Mouse (Mus musculus) CH12.LX (cell line): ENCODE measurements around the gene Amotl2. TPM values are rescaled to one million over a fixed set of nuclear protein-coding genes. Genes with fewer than 3 reads are reported as not detected.

ENCODE experiments used
- DNase-seq: peaks from one replicate; pipeline ENCODE4 v3.0.0-alpha.2; 2013; ENCODE audit errors: extremely low read depth
- H3K27ac ChIP-seq: 2 replicates; pipeline ENCODE4 v1.5.1; 2012; ENCODE audit warnings: low read depth, mild to moderate bottlenecking, control low read depth, moderate library complexity; ENCODE audit not compliant: insufficient read depth
- H3K27me3 ChIP-seq: replicated peaks from 2 replicates; pipeline ENCODE3; 2012; ENCODE audit warnings: inconsistent platforms
- H3K36me3 ChIP-seq, 2 experiments: replicated peaks in 1 of 2; 2 replicates each; pipeline versions ENCODE3 to v1.6.1; 2012; ENCODE audit warnings: inconsistent platforms in 1 of 2, low read length in 1 of 2, mild to moderate bottlenecking in 1 of 2, mixed read lengths in 1 of 2, moderate library complexity in 1 of 2; ENCODE audit not compliant: control insufficient read depth in 1 of 2, insufficient read depth in 1 of 2
- H3K4me1 ChIP-seq, 2 experiments: 2 replicates each; pipeline ENCODE4 v1.6.1; 2012; ENCODE audit warnings: inconsistent platforms in 1 of 2, moderate library complexity in 1 of 2; ENCODE audit not compliant: insufficient read depth in 2 of 2, control insufficient read depth in 1 of 2
- H3K4me2 ChIP-seq: 2 replicates; pipeline ENCODE4 v1.6.1; 2012; ENCODE audit warnings: low read depth, mild to moderate bottlenecking, control low read depth; ENCODE audit not compliant: poor library complexity, insufficient read depth, severe bottlenecking
- H3K4me3 ChIP-seq, 3 experiments: fragments of 150-350 bp in 1 of 3; sonication (generic) in 1 of 3; replicated peaks in 1 of 3; 2 replicates each; pipeline versions ENCODE3 to v1.5.1; 2011 to 2012; ENCODE audit warnings: low read depth in 2 of 3, low read length in 2 of 3, mild to moderate bottlenecking in 2 of 3, moderate library complexity in 2 of 3, control low read depth in 1 of 3, improper control_type of control experiment in 1 of 3, inconsistent platforms in 1 of 3, mixed read lengths in 1 of 3; ENCODE audit not compliant: poor library complexity in 1 of 3
- H3K79me2 ChIP-seq: replicated peaks from 2 replicates; pipeline ENCODE4 v1.6.1; 2012; ENCODE audit warnings: mild to moderate bottlenecking, moderate library complexity; ENCODE audit not compliant: control insufficient read depth, poor library complexity, insufficient read depth, severe bottlenecking; ENCODE audit errors: extremely low read depth
- H3K9ac ChIP-seq: 2 replicates; pipeline ENCODE4 v1.6.1; 2012; ENCODE audit warnings: low read depth, mild to moderate bottlenecking, control low read depth, moderate library complexity; ENCODE audit not compliant: insufficient read depth
- H3K9me3 ChIP-seq: replicated peaks from 2 replicates; pipeline ENCODE3; 2012; ENCODE audit warnings: low read length, inconsistent platforms, mixed read lengths
- CHD1 ChIP-seq: IDR thresholded peaks from 2 replicates; pipeline ENCODE4 v1.6.1; 2012; ENCODE audit warnings: low read depth, low read length, improper control_type of control experiment, inconsistent platforms
- ELF1 ChIP-seq: IDR thresholded peaks from 2 replicates; pipeline ENCODE4 v1.6.1; 2014; ENCODE audit warnings: low read depth, mild to moderate bottlenecking, inconsistent platforms, low read length, improper control_type of control experiment
- EP300 ChIP-seq: IDR thresholded peaks from 2 replicates; pipeline ENCODE4 v1.6.1; 2011; ENCODE audit warnings: low read length, improper control_type of control experiment
- JUN ChIP-seq: IDR thresholded peaks from 2 replicates; pipeline ENCODE4 v1.6.1; 2011; ENCODE audit warnings: low read depth, mild to moderate bottlenecking, low read length, improper control_type of control experiment, moderate library complexity; ENCODE audit not compliant: insufficient read depth
- JUND ChIP-seq: conservative IDR thresholded peaks from 2 replicates; pipeline ENCODE4 v1.6.1; 2011; ENCODE audit warnings: low read depth, low read length, improper control_type of control experiment
- KAT2A ChIP-seq: IDR thresholded peaks from 2 replicates; pipeline ENCODE4 v1.6.1; 2012; ENCODE audit warnings: low read length, improper control_type of control experiment, inconsistent platforms; ENCODE audit not compliant: insufficient replicate concordance
- MAX ChIP-seq: IDR thresholded peaks from 2 replicates; pipeline ENCODE4 v1.6.1; 2011; ENCODE audit warnings: low read length, improper control_type of control experiment
- MAZ ChIP-seq: IDR thresholded peaks from 2 replicates; pipeline ENCODE4 v1.6.1; 2012; ENCODE audit warnings: low read depth, mild to moderate bottlenecking, inconsistent platforms, low read length, improper control_type of control experiment, moderate library complexity
- MEF2A ChIP-seq: IDR thresholded peaks from 2 replicates; pipeline ENCODE4 v1.6.1; 2014; ENCODE audit warnings: low read depth, mild to moderate bottlenecking, inconsistent platforms, low read length, improper control_type of control experiment, borderline replicate concordance
- MXI1 ChIP-seq: IDR thresholded peaks from 2 replicates; pipeline ENCODE4 v1.6.1; 2011; ENCODE audit warnings: mild to moderate bottlenecking, low read depth, low read length, improper control_type of control experiment
- MYC ChIP-seq: IDR thresholded peaks from 2 replicates; pipeline ENCODE4 v1.6.1; 2011; ENCODE audit warnings: low read depth, mild to moderate bottlenecking, improper control_type of control experiment, low read length
- PAX5 ChIP-seq: IDR thresholded peaks from 2 replicates; pipeline ENCODE4 v1.6.1; 2012; ENCODE audit warnings: low read length, inconsistent platforms, mixed read lengths
- POLR2A ChIP-seq: IDR thresholded peaks from 2 replicates; pipeline ENCODE4 v1.6.1; 2011; ENCODE audit warnings: low read depth, mild to moderate bottlenecking, improper control_type of control experiment, low read length
- SMC3 ChIP-seq: IDR thresholded peaks from 2 replicates; pipeline ENCODE4 v1.6.1; 2011; ENCODE audit warnings: low read depth, low read length, improper control_type of control experiment
- TCF12 ChIP-seq: IDR thresholded peaks from 2 replicates; pipeline ENCODE4 v1.6.1; 2014; ENCODE audit warnings: low read depth, mild to moderate bottlenecking, inconsistent platforms, low read length, improper control_type of control experiment
- ZC3H11A ChIP-seq: IDR thresholded peaks from 2 replicates; pipeline ENCODE4 v1.6.1; 2012; ENCODE audit warnings: low read depth, mild to moderate bottlenecking, inconsistent platforms, low read length, improper control_type of control experiment
- ZKSCAN1 ChIP-seq: IDR thresholded peaks from 2 replicates; pipeline ENCODE4 v1.6.1; 2012; ENCODE audit warnings: low read depth, inconsistent platforms, low read length, improper control_type of control experiment, borderline replicate concordance
- dilution Hi-C: fragments of 300-500 bp; cut with MboI; formaldehyde crosslinking; loops from 2 replicates; pipeline ENCODE4 v1.14.3; 2020; ENCODE audit warnings: low sequenced_read_pairs; ENCODE audit not compliant: extremely low pct_unique_long_range_greater_than_20kb, extremely low pct_ligation_motif_present
- in situ Hi-C: fragments of 300-500 bp; cut with MboI; formaldehyde crosslinking; loops from 3 replicates; pipeline ENCODE4 v1.14.3; 2019; ENCODE audit warnings: low sequenced_read_pairs, low pct_ligation_motif_present, low pct_unique_long_range_greater_than_20kb, mixed read lengths
- polyA plus RNA-seq: library from polyadenylated mRNA; unstranded; fragments of >175 nt; gene quantifications from 2 replicates; pipeline ENCODE4 v1.2.1, GENCODE M21; 2012; ENCODE audit warnings: low read depth; ENCODE audit not compliant: insufficient read length
- total RNA-seq, 2 experiments: library from RNA; depleted of rRNA; stranded (reverse); fragments of 300-350 nt in 1 of 2; fragments of >200 nt in 1 of 2; gene quantifications; 2 replicates each; pipeline ENCODE4 v1.2.3; 2012 to 2014

The Amotl2 gene
- total and polyA plus RNA-seq, 3 experiments = 0.08 TPM; not detected in 2

DNA sequence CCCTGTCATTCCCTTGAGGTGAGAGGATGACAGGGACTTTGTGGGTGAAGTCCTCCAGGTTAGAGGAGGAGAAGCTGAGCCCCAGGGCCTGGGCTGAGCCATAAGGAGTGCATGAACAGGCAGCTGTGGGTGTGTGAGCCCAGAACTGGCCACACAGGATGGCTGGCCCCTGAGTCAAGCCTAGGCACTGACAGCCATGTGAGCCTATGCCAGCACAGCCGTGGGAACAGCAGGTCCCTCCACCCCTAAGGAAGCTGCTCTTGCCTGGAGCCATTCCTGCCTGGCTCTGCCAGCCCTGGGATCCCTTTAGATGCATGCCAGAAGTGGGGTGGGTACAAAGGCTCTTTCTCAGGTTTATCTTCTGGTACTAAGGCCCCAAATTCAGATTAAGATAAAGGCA lies 20.9 kb downstream of the Amotl2 start:
- H3K36me3 ChIP-seq = no peaks in the 10 kb centered on the region
- in situ Hi-C loops (no loop called here), dilution Hi-C loops (no loop called here)
- no peaks in the 10 kb centered on the region for H3K79me2 ChIP-seq
- no peaks in the 10 kb centered on the region for H3K9me3 ChIP-seq
- peaks cover 4% of the 10 kb centered on the region for H3K27me3 ChIP-seq
- H3K4me3 ChIP-seq = no peak overlapping the region
- H3K4me2 ChIP-seq = no peak overlapping the region
- peaks cover 12 to 35% of the 10 kb centered on the region in 2 experiments for H3K4me1 ChIP-seq
- H3K27ac ChIP-seq = no peak overlapping the region
- DNase-seq = no peak
- H3K9ac ChIP-seq = no peak overlapping the region
- TF ChIP-seq MAX = no peak
- no peak for TF ChIP-seq MEF2A
- no peak for TF ChIP-seq CHD1
- TF ChIP-seq ZKSCAN1 = no peak
- TF ChIP-seq TCF12 = no peak
- TF ChIP-seq KAT2A = no peak
- no peak for TF ChIP-seq EP300
- no peak for TF ChIP-seq MYC
- TF ChIP-seq ZC3H11A = no peak
- no peak for TF ChIP-seq MXI1
- TF ChIP-seq JUN = no peak
- TF ChIP-seq MAZ = no peak

- H3K9ac ChIP-seq = no peak overlapping the region
- H3K4me2 ChIP-seq = no peak overlapping the region
- H3K36me3 ChIP-seq = no peaks in the 10 kb centered on the region
- H3K4me1 ChIP-seq = no peaks in the 10 kb centered on the region
- in situ Hi-C loops (no loop called here), dilution Hi-C loops (no loop called here)
- H3K27ac ChIP-seq = no peak overlapping the region
- no peak for TF ChIP-seq MEF2A
- no peak for TF ChIP-seq JUND
- TF ChIP-seq MXI1 = no peak
- TF ChIP-seq POLR2A = no peak
- TF ChIP-seq PAX5 = no peak
- TF ChIP-seq EP300 = no peak
- no peak for TF ChIP-seq JUN
- TF ChIP-seq SMC3 = no peak
- no peak for TF ChIP-seq ELF1
- TF ChIP-seq ZKSCAN1 = no peak
- no peaks in the 10 kb centered on the region for H3K9me3 ChIP-seq
- no peak for DNase-seq
- no peak overlapping the region for H3K4me3 ChIP-seq
- H3K27me3 ChIP-seq = peaks cover 5% of the 10 kb centered on the region
- H3K79me2 ChIP-seq = no peaks in the 10 kb centered on the region
Observed at GRCm38 (mm10) chr9:102746753-102747152, 30.3 kb downstream of the Amotl2 start.
